Mouse (Mus musculus): Measurements from ENCODE around the gene Lrrc59. TPM values are rescaled to one million over a fixed set of nuclear protein-coding genes. Genes with fewer than 3 reads are reported as not detected.

Gene Lrrc59
- polyA plus RNA-seq, 1 experiment from 2014 or later = 198 TPM

GRCm38 (mm10) chr11:94610744-94611740 lies 18.5 kb upstream of the Lrrc59 start:
- WGBS = 75% methylated on average over 4 of the region's 4 CpGs
- H3K4me3 ChIP-seq = no peak overlapping the region
- no peak overlapping the region for H3K4me2 ChIP-seq
- H3K27ac ChIP-seq = no peak overlapping the region
- H3K36me3 ChIP-seq = no peaks in the 10 kb centered on the region
- no peak overlapping the region for H3K9ac ChIP-seq
- no peak for ATAC-seq (ENCODE audit: borderline replicate concordance, extremely low read depth, low FRiP score, low TSS enrichment)
- no peaks in the 10 kb centered on the region for H3K27me3 ChIP-seq
- H3K4me1 ChIP-seq = no peaks in the 10 kb centered on the region
- no peaks in the 10 kb centered on the region for H3K9me3 ChIP-seq

DNA sequence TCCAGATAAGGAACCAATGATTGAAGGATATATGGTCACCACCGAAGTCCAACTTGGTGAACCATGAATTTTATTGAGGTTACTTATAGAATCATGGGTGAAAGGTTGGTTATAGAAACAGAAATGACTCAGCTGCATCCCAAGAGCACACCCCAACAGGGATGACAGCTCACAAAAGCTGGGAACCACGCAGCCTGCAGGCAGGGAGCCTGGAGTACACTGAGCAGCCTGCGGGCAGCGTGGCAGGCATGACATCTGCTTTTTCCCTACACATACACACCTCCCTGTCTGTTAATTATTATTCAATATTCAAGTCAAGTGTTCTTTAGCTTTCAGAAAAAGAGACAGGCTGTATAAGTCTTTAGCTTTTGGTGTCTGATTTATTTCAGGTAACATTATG lies 15.0 kb upstream of the Lrrc59 start:
- 78% methylated on average over 4 of the region's 4 CpGs for WGBS
- no peak for ATAC-seq (ENCODE audit: borderline replicate concordance, extremely low read depth, low FRiP score, low TSS enrichment)

DNA sequence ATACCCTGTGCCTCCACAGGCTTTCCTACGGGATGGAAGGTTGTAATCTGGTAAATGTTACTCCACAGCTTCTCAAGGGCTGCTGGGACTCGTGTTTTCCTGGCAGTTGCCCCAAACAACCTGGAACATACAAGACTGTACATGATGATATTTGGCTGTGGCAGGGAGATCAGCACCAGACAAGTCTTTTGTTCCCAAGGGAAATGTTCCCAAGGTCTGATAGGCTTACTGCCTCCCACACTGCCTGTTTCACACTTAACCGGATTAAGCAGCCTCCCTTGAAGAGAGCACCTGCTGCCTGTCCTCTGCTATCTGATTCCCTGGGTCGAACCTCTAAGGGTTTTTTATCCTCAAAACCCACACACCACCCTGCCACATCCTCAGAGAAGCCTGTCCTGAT lies 14.1 kb upstream of the Lrrc59 start:
- H3K27ac ChIP-seq = no peak overlapping the region
- no peaks in the 10 kb centered on the region for H3K9me3 ChIP-seq
- H3K27me3 ChIP-seq = no peaks in the 10 kb centered on the region
- H3K4me2 ChIP-seq = no peak overlapping the region
- 26% methylated on average over 4 of the region's 4 CpGs for WGBS
- no peak overlapping the region for H3K4me3 ChIP-seq
- no peak for ATAC-seq (ENCODE audit: borderline replicate concordance, extremely low read depth, low FRiP score, low TSS enrichment)
- H3K36me3 ChIP-seq = no peaks in the 10 kb centered on the region
- no peaks in the 10 kb centered on the region for H3K4me1 ChIP-seq
- no peak overlapping the region for H3K9ac ChIP-seq

More for the DNA sequence above, 15.0 kb upstream of the Lrrc59 start:
- Histone ChIP-seq H3K27me3 (no peaks in the 10 kb centered on the region), H3K4me2 (no peak overlapping the region), H3K4me3 (no peak overlapping the region), H3K27ac (no peak overlapping the region), H3K9me3 (no peaks in the 10 kb centered on the region), H3K9ac (no peak overlapping the region), H3K36me3 (no peaks in the 10 kb centered on the region), H3K4me1 (no peaks in the 10 kb centered on the region)

DNA sequence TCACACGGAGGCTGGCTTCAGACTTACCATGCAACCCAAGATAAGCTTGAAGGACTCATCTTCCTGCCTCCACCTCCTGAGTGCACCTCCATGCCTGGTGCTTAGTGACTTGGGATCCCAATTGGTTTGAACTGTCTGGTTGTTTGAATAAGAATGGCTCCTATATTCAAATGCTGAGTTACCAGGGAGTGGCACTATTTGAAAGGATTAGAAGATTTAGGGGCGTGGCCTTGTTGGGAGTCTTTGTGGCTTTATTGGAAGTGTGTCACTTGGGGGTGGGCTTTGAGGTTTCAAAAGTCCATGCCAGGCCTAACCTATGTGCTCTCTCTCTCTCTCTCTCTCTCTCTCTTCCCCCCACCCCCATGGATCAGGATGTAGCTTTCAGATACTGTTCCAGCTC lies 11.9 kb upstream of the Lrrc59 start:
- ATAC-seq (ENCODE audit: borderline replicate concordance, extremely low read depth, low FRiP score, low TSS enrichment) = no peak
- H3K27ac ChIP-seq = no peak overlapping the region
- WGBS = 84% methylated on average over 2 of the region's 2 CpGs

DNA sequence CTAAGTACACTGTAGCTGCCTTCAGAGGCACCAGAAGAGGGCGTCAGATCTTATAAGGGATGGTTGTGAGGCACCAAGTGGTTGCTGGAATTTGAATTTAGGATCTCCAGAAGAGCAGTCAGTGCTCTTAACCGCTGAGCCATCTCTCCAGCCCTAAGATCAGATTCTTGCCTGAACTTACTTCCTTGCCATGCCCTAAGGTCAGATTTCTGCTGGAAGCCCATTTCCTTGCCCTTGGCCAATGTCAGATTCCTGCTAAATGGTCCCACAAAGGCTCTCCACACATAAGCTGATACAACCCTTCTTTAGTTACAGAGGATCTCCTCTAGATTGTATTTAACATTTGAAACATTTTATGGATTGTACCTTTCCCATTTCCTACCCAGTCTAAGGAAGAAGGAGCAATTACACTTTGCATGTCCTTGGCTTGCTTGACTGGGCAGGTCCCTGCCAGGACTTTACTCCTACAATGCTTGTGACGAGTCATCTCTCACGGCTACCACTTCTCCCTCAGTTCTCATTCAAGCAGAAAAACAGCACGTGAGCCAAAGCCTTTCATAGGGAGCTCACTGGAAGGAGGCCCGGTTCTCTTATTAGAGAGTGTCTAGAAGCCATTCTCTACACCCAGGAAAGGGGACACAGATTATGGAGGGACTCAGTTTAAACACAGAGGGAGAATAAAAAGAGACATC lies 8.7 kb upstream of the Lrrc59 start:
- WGBS = 62% methylated on average over 6 of the region's 6 CpGs
- Histone ChIP-seq H3K27me3 (no peaks in the 10 kb centered on the region), H3K4me2 (no peak overlapping the region), H3K9ac (no peak overlapping the region), H3K4me3 (no peak overlapping the region), H3K27ac (no peak overlapping the region), H3K4me1 (no peaks in the 10 kb centered on the region), H3K9me3 (no peaks in the 10 kb centered on the region), H3K36me3 (no peaks in the 10 kb centered on the region)
- no peak for ATAC-seq (ENCODE audit: borderline replicate concordance, extremely low read depth, low FRiP score, low TSS enrichment)

More for the DNA sequence above, 11.9 kb upstream of the Lrrc59 start:
- Histone ChIP-seq H3K27me3 (no peaks in the 10 kb centered on the region), H3K4me3 (no peak overlapping the region), H3K9ac (no peak overlapping the region), H3K4me1 (no peaks in the 10 kb centered on the region), H3K36me3 (no peaks in the 10 kb centered on the region), H3K4me2 (no peak overlapping the region), H3K9me3 (no peaks in the 10 kb centered on the region)

DNA sequence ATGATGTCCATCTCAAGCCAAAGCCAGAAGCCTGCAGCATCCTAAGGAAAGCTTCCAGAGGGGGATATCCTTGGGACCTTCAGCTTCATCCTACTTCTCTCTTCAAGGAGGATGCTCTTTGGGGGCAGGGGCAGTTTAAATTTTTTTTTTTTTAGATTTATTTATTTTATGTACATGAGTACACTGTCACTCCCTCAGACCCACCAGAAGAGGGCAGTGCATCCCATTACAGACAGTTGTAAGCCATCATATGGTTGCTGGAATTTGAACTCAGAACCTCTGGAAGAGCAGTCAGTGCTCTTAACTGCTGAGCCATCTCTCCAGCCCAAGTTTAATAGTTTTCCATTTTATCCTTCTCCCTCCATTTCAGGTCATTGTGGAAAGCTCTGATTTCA lies 8.1 kb upstream of the Lrrc59 start:
- no peak overlapping the region for H3K27ac ChIP-seq
- H3K4me3 ChIP-seq = no peak overlapping the region
- no peaks in the 10 kb centered on the region for H3K4me1 ChIP-seq
- no peak for ATAC-seq (ENCODE audit: borderline replicate concordance, extremely low read depth, low FRiP score, low TSS enrichment)
- no peak overlapping the region for H3K9ac ChIP-seq
- no peaks in the 10 kb centered on the region for H3K36me3 ChIP-seq
- H3K4me2 ChIP-seq = no peak overlapping the region
- no peaks in the 10 kb centered on the region for H3K9me3 ChIP-seq
- H3K27me3 ChIP-seq = no peaks in the 10 kb centered on the region

DNA sequence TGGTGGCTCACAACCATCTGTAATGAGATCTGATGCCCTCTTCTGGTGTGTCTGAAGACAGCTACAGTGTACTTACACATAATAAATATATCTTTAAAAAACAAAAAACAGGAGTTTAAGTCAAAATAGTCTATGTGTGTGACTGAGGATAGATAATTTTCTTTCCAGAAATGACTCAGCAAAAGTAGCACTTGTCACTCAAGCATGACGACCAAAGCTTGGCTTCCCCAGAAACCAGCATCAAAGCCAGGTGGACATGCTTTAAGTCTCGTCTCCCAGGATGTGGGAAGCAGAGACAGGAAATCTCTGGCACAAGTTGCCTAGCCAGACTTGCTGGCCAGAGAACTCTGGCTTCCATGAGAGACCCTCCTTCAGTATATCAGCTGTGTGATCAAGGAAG lies 7.4 kb upstream of the Lrrc59 start:
- Histone ChIP-seq H3K36me3 (no peaks in the 10 kb centered on the region), H3K9ac (no peak overlapping the region), H3K4me1 (no peaks in the 10 kb centered on the region), H3K9me3 (no peaks in the 10 kb centered on the region), H3K27me3 (no peaks in the 10 kb centered on the region), H3K4me3 (no peak overlapping the region), H3K27ac (no peak overlapping the region), H3K4me2 (no peak overlapping the region)
- no peak for ATAC-seq (ENCODE audit: borderline replicate concordance, extremely low read depth, low FRiP score, low TSS enrichment)
- 56% methylated on average over 2 of the region's 2 CpGs for WGBS

DNA sequence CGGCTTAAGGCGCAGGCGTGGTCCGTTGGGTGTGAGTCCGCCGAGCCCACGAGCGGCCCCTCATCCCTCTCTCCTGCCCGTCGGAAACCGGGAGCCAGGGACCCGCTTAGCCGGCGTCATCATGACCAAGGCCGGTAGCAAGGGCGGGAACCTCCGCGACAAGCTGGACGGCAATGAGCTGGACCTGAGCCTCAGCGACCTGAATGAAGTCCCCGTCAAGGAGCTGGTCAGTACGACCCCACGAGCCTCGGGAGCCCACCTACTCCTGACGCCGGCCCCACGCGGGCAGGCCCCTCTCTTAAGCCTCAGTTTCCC lies 274 bp downstream of the Lrrc59 start:
- Histone ChIP-seq H3K27me3 (no peaks in the 10 kb centered on the region), H3K9me3 (no peaks in the 10 kb centered on the region), H3K27ac (peak overlapping the region; percentile 75), H3K4me3 (peak overlapping the region; percentile 100), H3K36me3 (peaks cover 28% of the 10 kb centered on the region), H3K4me1 (peaks cover 10% of the 10 kb centered on the region), H3K9ac (peak overlapping the region; percentile 94), H3K4me2 (peak overlapping the region; percentile 78)
- ATAC-seq (ENCODE audit: borderline replicate concordance, extremely low read depth, low FRiP score, low TSS enrichment) = peak; percentile 62; the same call in 1 of the 2 replicates
- 1% methylated on average over 28 of the region's 28 CpGs for WGBS

DNA sequence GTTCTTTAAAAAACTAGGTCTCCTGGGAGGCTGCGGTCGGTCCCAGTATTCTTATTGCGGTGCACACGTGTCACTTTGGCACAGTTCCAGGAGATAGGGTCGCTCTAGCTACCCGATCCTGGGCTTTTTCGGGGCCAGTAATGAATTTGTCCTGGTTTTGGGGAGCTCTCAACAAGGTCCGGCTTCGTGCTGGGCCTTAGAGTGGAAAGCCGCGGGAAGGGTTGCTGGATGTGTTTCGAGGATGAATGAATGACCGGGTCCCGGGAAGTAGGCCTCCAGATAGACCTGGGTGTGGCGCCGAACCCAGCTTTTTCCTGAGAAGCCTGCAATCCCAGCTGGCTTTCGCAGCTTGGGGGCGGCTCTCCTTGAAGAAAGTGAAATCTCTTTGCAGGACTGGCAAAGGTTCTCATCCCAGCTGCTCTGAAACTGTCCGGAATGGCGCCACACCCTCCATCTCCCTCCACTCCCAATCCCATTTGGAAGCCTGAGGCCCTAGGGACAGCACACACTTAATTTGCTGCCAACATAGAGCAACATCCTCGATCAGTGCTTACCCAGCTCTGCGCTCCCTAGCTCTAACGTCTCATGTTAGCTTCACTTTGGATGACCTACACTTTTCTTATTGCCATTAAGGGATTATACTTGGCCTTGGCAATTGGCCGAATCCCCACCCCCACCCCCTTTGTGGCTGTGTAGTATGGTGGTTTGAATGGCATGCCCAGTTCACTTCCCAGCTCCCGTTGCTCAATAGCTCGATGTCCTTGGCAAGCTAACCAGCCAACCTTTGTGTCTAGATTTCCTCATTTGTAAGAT lies 838 bp downstream of the Lrrc59 start:
- Histone ChIP-seq H3K4me3 (peak overlapping the region; percentile 100), H3K4me1 (peaks cover 10% of the 10 kb centered on the region), H3K36me3 (peaks cover 33% of the 10 kb centered on the region), H3K4me2 (peak overlapping the region; percentile 78), H3K27me3 (no peaks in the 10 kb centered on the region), H3K27ac (peak overlapping the region; percentile 75), H3K9me3 (no peaks in the 10 kb centered on the region), H3K9ac (peak overlapping the region; percentile 94)
- WGBS = 7% methylated on average over 26 of the region's 26 CpGs
- peak; percentile 25; the same call in 1 of the 2 replicates for ATAC-seq (ENCODE audit: borderline replicate concordance, extremely low read depth, low FRiP score, low TSS enrichment)

- Histone ChIP-seq H3K4me1 (peaks cover 10% of the 10 kb centered on the region), H3K9ac (no peak overlapping the region), H3K9me3 (no peaks in the 10 kb centered on the region), H3K4me2 (no peak overlapping the region), H3K27ac (no peak overlapping the region), H3K36me3 (peaks cover 49% of the 10 kb centered on the region), H3K4me3 (no peak overlapping the region), H3K27me3 (no peaks in the 10 kb centered on the region)
- WGBS = 89% methylated on average over 5 of the region's 5 CpGs
- ATAC-seq (ENCODE audit: borderline replicate concordance, extremely low read depth, low FRiP score, low TSS enrichment) = no peak
Observed at GRCm38 (mm10) chr11:94631969-94632368, 2.4 kb downstream of the Lrrc59 start.

DNA sequence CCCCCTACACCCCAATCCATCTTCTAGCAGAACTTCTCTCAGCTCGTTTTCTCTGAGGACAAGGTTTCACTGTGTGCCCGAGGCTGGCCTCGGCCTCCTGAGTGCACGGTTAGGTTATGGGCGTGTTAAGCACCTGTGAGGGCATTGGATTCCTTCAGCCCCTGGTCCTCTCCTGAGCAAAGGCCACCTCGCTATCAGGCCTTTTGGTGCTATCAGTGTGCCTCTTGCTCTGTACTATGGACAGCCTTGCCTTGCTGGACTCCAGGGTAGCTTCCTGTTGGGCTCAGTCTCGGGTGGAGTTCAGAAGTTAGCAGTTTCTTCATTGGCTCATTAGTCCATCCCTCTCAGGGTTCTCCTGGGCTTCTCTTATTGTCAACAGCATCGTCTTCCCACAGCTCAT lies 3.4 kb downstream of the Lrrc59 start:
- Histone ChIP-seq H3K4me2 (no peak overlapping the region), H3K4me3 (no peak overlapping the region), H3K9me3 (no peaks in the 10 kb centered on the region), H3K4me1 (peaks cover 10% of the 10 kb centered on the region), H3K27ac (no peak overlapping the region), H3K9ac (no peak overlapping the region), H3K27me3 (no peaks in the 10 kb centered on the region), H3K36me3 (peaks cover 59% of the 10 kb centered on the region)
- no peak for ATAC-seq (ENCODE audit: borderline replicate concordance, extremely low read depth, low FRiP score, low TSS enrichment)
- WGBS = 83% methylated on average over 8 of the region's 8 CpGs

Measured in lung, embryonic 15.5 days (tissue).